Mouse (Mus musculus) spleen, adult 2 months (tissue): Measurements from ENCODE around the gene Tnik. TPM values are rescaled to one million over a fixed set of nuclear protein-coding genes. Genes with fewer than 3 reads are reported as not detected.

Experiments used
- DNase-seq, 2 experiments: peaks; one replicate each; pipeline versions ENCODE4 v3.0.0 to v3.0.0-alpha.2; 2012 to 2021; ENCODE audit warnings: low spot score in 2 of 2, low read depth in 1 of 2
- H3K27ac ChIP-seq: fragments of 200-500 bp; 2 replicates; pipeline ENCODE4 v1.5.1; 2012; ENCODE audit warnings: low read length, inconsistent platforms; ENCODE audit not compliant: insufficient read depth
- H3K27me3 ChIP-seq: fragments of 200-500 bp; 2 replicates; pipeline ENCODE4 v1.6.1; 2012; ENCODE audit warnings: mild to moderate bottlenecking, moderate library complexity, low read length, inconsistent platforms; ENCODE audit not compliant: control insufficient read depth, insufficient read depth
- H3K36me3 ChIP-seq: fragments of 200-500 bp; 2 replicates; pipeline ENCODE4 v1.6.1; 2012; ENCODE audit warnings: mild to moderate bottlenecking, low read length, inconsistent platforms; ENCODE audit not compliant: control insufficient read depth, insufficient read depth
- H3K4me1 ChIP-seq: fragments of 200-500 bp; 2 replicates; pipeline ENCODE4 v1.6.1; 2011; ENCODE audit warnings: inconsistent platforms; ENCODE audit not compliant: control insufficient read depth, insufficient read depth, insufficient read length
- H3K4me3 ChIP-seq: fragments of 200-500 bp; 2 replicates; pipeline ENCODE4 v1.5.1; 2011; ENCODE audit warnings: mild to moderate bottlenecking, inconsistent platforms; ENCODE audit not compliant: insufficient read depth, insufficient read length; ENCODE audit errors: extremely low read depth
- CTCF ChIP-seq: fragments of 200-500 bp; IDR thresholded peaks from 2 replicates; pipeline ENCODE4 v1.5.1; 2011; ENCODE audit warnings: mild to moderate bottlenecking, inconsistent platforms; ENCODE audit not compliant: insufficient read depth, insufficient read length, insufficient replicate concordance; ENCODE audit errors: extremely low read depth
- POLR2A ChIP-seq: fragments of 200-500 bp; IDR thresholded peaks from 2 replicates; pipeline ENCODE4 v1.6.1; 2011; ENCODE audit warnings: low read depth, low read length, inconsistent platforms
- WGBS: fragments of 180-500 bp; shearing (Covaris S2); methylation state at CpG from one replicate; pipeline ENCODE4 v1.1.7; 2018; 5-methylcytosine and 5-hydroxymethylcytosine counted together
- polyA plus RNA-seq: library from polyadenylated mRNA; depleted of rRNA; stranded (reverse); fragments of >200 nt; gene quantifications from 2 replicates; pipeline ENCODE4 v1.2.3, GENCODE M21; 2012

Tnik gene
- polyA plus RNA-seq, 1 experiment, result 5.5 TPM

GRCm38 (mm10) chr3:28531294-28531956 lies 268.4 kb downstream of the Tnik start:
- TF ChIP-seq CTCF (no peak), POLR2A (no peak)
- no peaks in the 10 kb centered on the region for H3K36me3 ChIP-seq

GRCm38 (mm10) chr3:28532666-28533065 lies 269.7 kb downstream of the Tnik start:
- TF ChIP-seq CTCF (no peak), POLR2A (no peak)
- Histone ChIP-seq H3K4me3 (no peak overlapping the region), H3K27me3 (no peaks in the 10 kb centered on the region), H3K4me1 (no peaks in the 10 kb centered on the region), H3K36me3 (no peaks in the 10 kb centered on the region), H3K27ac (no peak overlapping the region)
- DNase-seq, result no peak
- 95% methylated on average over 7 of the region's 7 CpGs for WGBS

More at GRCm38 (mm10) chr3:28531294-28531956, 268.4 kb downstream of the Tnik start:
- H3K4me1 ChIP-seq, result no peaks in the 10 kb centered on the region
- DNase-seq, result no peak
- H3K4me3 ChIP-seq, result no peak overlapping the region
- no peak overlapping the region for H3K27ac ChIP-seq
- WGBS, result 85% methylated on average over 15 of the region's 15 CpGs
- no peaks in the 10 kb centered on the region for H3K27me3 ChIP-seq

- no peak for DNase-seq
- H3K36me3 ChIP-seq, result no peaks in the 10 kb centered on the region
- WGBS, result 87% methylated on average over 5 of the region's 5 CpGs
Measured at GRCm38 (mm10) chr3:28540121-28540520, 277.1 kb downstream of the Tnik start.

GRCm38 (mm10) chr3:28542941-28543340 lies 279.9 kb downstream of the Tnik start:
- Histone ChIP-seq H3K4me3 (no peak overlapping the region), H3K27ac (no peak overlapping the region), H3K27me3 (no peaks in the 10 kb centered on the region), H3K36me3 (no peaks in the 10 kb centered on the region), H3K4me1 (no peaks in the 10 kb centered on the region)
- no peak for TF ChIP-seq POLR2A
- no peak for TF ChIP-seq CTCF
- WGBS, result 91% methylated on average over 3 of the region's 3 CpGs
- DNase-seq, result no peak

More at GRCm38 (mm10) chr3:28540121-28540520, 277.1 kb downstream of the Tnik start:
- H3K27me3 ChIP-seq, result no peaks in the 10 kb centered on the region
- no peak overlapping the region for H3K4me3 ChIP-seq
- no peaks in the 10 kb centered on the region for H3K4me1 ChIP-seq
- no peak overlapping the region for H3K27ac ChIP-seq
- TF ChIP-seq CTCF (no peak), POLR2A (no peak)

- TF ChIP-seq POLR2A (no peak), CTCF (peak; percentile 16; the same call in 1 of the 2 replicates)
- Histone ChIP-seq H3K36me3 (no peaks in the 10 kb centered on the region), H3K4me1 (no peaks in the 10 kb centered on the region), H3K27me3 (no peaks in the 10 kb centered on the region), H3K4me3 (peak overlapping the region; percentile 36), H3K27ac (no peak overlapping the region)
- no peak for DNase-seq
- 26% methylated on average over 10 of the region's 10 CpGs for WGBS
Measured at GRCm38 (mm10) chr3:28543380-28543984, 280.5 kb downstream of the Tnik start.

GRCm38 (mm10) chr3:28544345-28544869 lies 281.4 kb downstream of the Tnik start:
- TF ChIP-seq POLR2A (no peak), CTCF (no peak)
- Histone ChIP-seq H3K4me3 (no peak overlapping the region), H3K27me3 (no peaks in the 10 kb centered on the region), H3K36me3 (no peaks in the 10 kb centered on the region), H3K4me1 (no peaks in the 10 kb centered on the region), H3K27ac (no peak overlapping the region)
- no peak for DNase-seq
- 80% methylated on average over 11 of the region's 11 CpGs for WGBS
